Mouse (Mus musculus) E14TG2a.4 (cell line): ENCODE results near the gene Gpsm3.

ENCODE experiments used
- H3K27me3 ChIP-seq: 2 replicates; pipeline ENCODE4 v1.6.1; 2014; ENCODE audit warnings: low read length, control low read depth; ENCODE audit not compliant: insufficient read depth
- H3K36me3 ChIP-seq: 2 replicates; pipeline ENCODE4 v1.6.1; 2014; ENCODE audit warnings: low read length, control low read depth; ENCODE audit not compliant: insufficient read depth
- H3K4me1 ChIP-seq: replicated peaks from 2 replicates; pipeline ENCODE4 v1.6.1; 2014; ENCODE audit warnings: low read depth, low read length, control low read depth
- H3K4me3 ChIP-seq: replicated peaks from 2 replicates; pipeline ENCODE4 v1.5.1; 2014; ENCODE audit warnings: mild to moderate bottlenecking, low read length
- H3K9me3 ChIP-seq: 2 replicates; pipeline ENCODE4 v1.6.1; 2014; ENCODE audit warnings: low read length, control low read depth
- CTCF ChIP-seq: conservative IDR thresholded peaks from 2 replicates; pipeline ENCODE4 v1.5.1; 2014; ENCODE audit warnings: low read length
- NANOG ChIP-seq: IDR thresholded peaks from 2 replicates; pipeline ENCODE4 v1.6.1; 2014; ENCODE audit warnings: borderline replicate concordance, low read length, mixed read lengths
- POU5F1 ChIP-seq: IDR thresholded peaks from 2 replicates; pipeline ENCODE4 v1.6.1; 2014; ENCODE audit warnings: low read length, borderline replicate concordance

Gene Gpsm3

GRCm38 (mm10) chr17:34585121-34585520 lies 4.5 kb upstream of the Gpsm3 start:
- Histone ChIP-seq H3K4me3 (no peak overlapping the region), H3K4me1 (peaks cover 69% of the 10 kb centered on the region), H3K9me3 (peaks cover 8% of the 10 kb centered on the region; the same call in 1 of the 2 replicates), H3K27me3 (no peaks in the 10 kb centered on the region), H3K36me3 (peaks cover 49% of the 10 kb centered on the region)
- TF ChIP-seq NANOG (no peak), CTCF (no peak), POU5F1 (no peak)

GRCm38 (mm10) chr17:34585877-34586771 lies 3.5 kb upstream of the Gpsm3 start:
- Histone ChIP-seq H3K4me1 (peaks cover 79% of the 10 kb centered on the region), H3K4me3 (peak overlapping the region; percentile 91), H3K27me3 (no peaks in the 10 kb centered on the region), H3K9me3 (peaks cover 8% of the 10 kb centered on the region; the same call in 1 of the 2 replicates), H3K36me3 (peaks cover 39% of the 10 kb centered on the region)
- TF ChIP-seq NANOG = no peak
- TF ChIP-seq CTCF = no peak
- TF ChIP-seq POU5F1 = no peak

GRCm38 (mm10) chr17:34586796-34587422 lies 2.7 kb upstream of the Gpsm3 start:
- peaks cover 31% of the 10 kb centered on the region for H3K36me3 ChIP-seq
- H3K4me3 ChIP-seq = peak overlapping the region; percentile 91
- H3K9me3 ChIP-seq = peaks cover 3% of the 10 kb centered on the region; the same call in 1 of the 2 replicates
- H3K27me3 ChIP-seq = no peaks in the 10 kb centered on the region
- peaks cover 86% of the 10 kb centered on the region for H3K4me1 ChIP-seq
- TF ChIP-seq NANOG (no peak), CTCF (no peak)

- H3K27me3 ChIP-seq = no peaks in the 10 kb centered on the region
- H3K4me1 ChIP-seq = peaks cover 84% of the 10 kb centered on the region
- H3K4me3 ChIP-seq = peak overlapping the region; percentile 91
- TF ChIP-seq POU5F1 = no peak
- TF ChIP-seq CTCF = no peak
- no peak for TF ChIP-seq NANOG
- no peaks in the 10 kb centered on the region for H3K9me3 ChIP-seq
- H3K36me3 ChIP-seq = peaks cover 26% of the 10 kb centered on the region
Observed at GRCm38 (mm10) chr17:34587423-34587811, 2.2 kb upstream of the Gpsm3 start.

GRCm38 (mm10) chr17:34587814-34588213 lies 1.8 kb upstream of the Gpsm3 start:
- Histone ChIP-seq H3K36me3 (peaks cover 22% of the 10 kb centered on the region), H3K9me3 (no peaks in the 10 kb centered on the region), H3K4me1 (peaks cover 84% of the 10 kb centered on the region), H3K27me3 (no peaks in the 10 kb centered on the region), H3K4me3 (peak overlapping the region; percentile 91)
- TF ChIP-seq CTCF = no peak
- TF ChIP-seq POU5F1 = no peak
- TF ChIP-seq NANOG = no peak

- no peak for TF ChIP-seq CTCF
- no peak for TF ChIP-seq NANOG
- TF ChIP-seq POU5F1 = no peak
- peaks cover 84% of the 10 kb centered on the region for H3K4me1 ChIP-seq
- H3K36me3 ChIP-seq = peaks cover 15% of the 10 kb centered on the region; the same call in 1 of the 2 replicates
- H3K9me3 ChIP-seq = no peaks in the 10 kb centered on the region
- H3K4me3 ChIP-seq = peak overlapping the region; percentile 91
- H3K27me3 ChIP-seq = no peaks in the 10 kb centered on the region
Observed at GRCm38 (mm10) chr17:34588767-34589166, 839 bp upstream of the Gpsm3 start.

- H3K4me1 ChIP-seq = peaks cover 84% of the 10 kb centered on the region
- peak overlapping the region; percentile 81 for H3K4me3 ChIP-seq
- peaks cover 18% of the 10 kb centered on the region; the same call in 1 of the 2 replicates for H3K36me3 ChIP-seq
- TF ChIP-seq POU5F1 = no peak
- TF ChIP-seq CTCF = no peak
- TF ChIP-seq NANOG = no peak
- no peaks in the 10 kb centered on the region for H3K9me3 ChIP-seq
- H3K27me3 ChIP-seq = no peaks in the 10 kb centered on the region
Observed at GRCm38 (mm10) chr17:34589206-34589605, 400 bp upstream of the Gpsm3 start.

GRCm38 (mm10) chr17:34590154-34590987 lies 765 bp downstream of the Gpsm3 start:
- peaks cover 3% of the 10 kb centered on the region; the same call in 1 of the 2 replicates for H3K27me3 ChIP-seq
- peak overlapping the region; percentile 81 for H3K4me3 ChIP-seq
- no peaks in the 10 kb centered on the region for H3K9me3 ChIP-seq
- no peak for TF ChIP-seq CTCF
- no peak for TF ChIP-seq NANOG
- no peak for TF ChIP-seq POU5F1
- peaks cover 84% of the 10 kb centered on the region for H3K4me1 ChIP-seq
- H3K36me3 ChIP-seq = peaks cover 20% of the 10 kb centered on the region
